Mouse (Mus musculus): ENCODE data around the gene Atat1. TPM values are rescaled to one million over a fixed set of nuclear protein-coding genes. Genes with fewer than 3 reads are reported as not detected.
"Not testable (repeated sequence)": the region's sequence is repeated elsewhere in the genome, so short reads cannot be mapped to it uniquely, and the experiment has no call there.

The Atat1 gene
- polyA plus RNA-seq (2016; fragmentation: Nextera tagmentation; extraction: Ambion mirVana) = 124 and 178 TPM in 2 replicates

DNA sequence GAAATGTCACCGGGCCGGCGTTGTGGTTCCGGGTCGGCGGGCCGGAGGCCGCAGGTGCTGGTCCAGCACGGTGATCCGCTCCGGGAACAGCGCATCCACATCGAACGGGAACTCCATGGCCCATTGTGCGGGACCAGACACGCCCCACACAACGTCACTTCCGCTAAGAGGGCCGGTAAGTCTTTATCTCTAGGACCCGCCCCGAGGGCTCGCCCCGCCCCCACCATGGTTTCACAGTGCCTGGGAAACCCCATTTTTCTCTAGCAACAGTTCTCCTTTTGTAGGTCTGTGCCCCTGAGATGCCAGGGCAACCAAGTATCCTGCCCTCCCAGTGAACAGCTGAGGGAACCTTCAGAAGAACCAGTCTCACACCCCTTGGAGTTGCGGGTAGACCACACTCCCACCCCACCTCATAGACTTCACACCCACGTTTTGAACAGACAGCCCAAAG is at the start of gene Atat1:
TSS of gene Atat1 (minus strand) at position 157 of the 451 bp plus-strand sequence.
- no peaks in the 10 kb centered on the region for H3K9me3 ChIP-seq (replicated peaks)
- peak within 1 kb of the TSS; percentile 89 for H3K27ac ChIP-seq (replicated peaks)
- WGBS = 4% methylated on average over 25 of the region's 25 CpGs
- no peaks in the 10 kb centered on the region for H3K27me3 ChIP-seq (ENCODE audit: low read depth, poor library complexity, severe bottlenecking)
- peaks cover 81% of the 10 kb centered on the region for H3K36me3 ChIP-seq
- peaks cover 25% of the 10 kb centered on the region for H3K4me1 ChIP-seq
- peak; percentile 96 for DNase-seq (ENCODE audit: low spot score)
- H3K4me3 ChIP-seq = peak within 1 kb of the TSS; percentile 85

DNA sequence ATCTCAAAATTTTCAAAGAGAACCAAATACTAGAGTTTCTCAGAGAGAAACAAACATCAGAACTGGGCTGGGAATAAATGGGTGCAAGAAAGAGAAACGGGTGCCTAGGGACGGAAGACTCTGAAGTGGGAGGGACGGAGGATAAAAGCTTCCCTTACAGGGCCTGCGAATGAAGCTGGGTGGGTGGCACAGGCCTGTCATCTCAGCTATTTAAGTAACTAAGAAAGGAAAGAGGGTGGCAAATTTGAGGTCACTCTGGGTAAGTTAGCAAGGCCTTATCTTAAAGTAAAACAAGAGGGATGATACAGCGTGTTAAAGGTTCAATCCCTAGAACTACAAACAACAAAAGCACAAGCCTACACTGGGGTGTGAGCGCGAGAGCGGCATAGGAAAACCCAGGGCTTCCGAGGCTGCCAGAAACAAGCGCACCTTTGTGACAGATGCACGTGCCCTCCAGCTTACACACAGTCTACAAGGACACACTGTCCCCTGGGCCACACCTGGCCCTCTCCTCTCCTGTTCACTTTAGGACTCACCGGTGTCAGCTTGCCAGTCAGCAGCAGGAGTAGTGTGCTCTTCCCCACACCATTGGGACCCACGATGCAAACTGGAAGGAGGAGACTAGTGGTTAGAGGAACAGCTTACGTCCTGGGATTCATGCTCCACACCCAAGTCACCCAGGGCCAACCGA is 48.8 kb upstream of the Atat1 start:
- no peak for DNase-seq (ENCODE audit: low spot score)
- H3K4me3 ChIP-seq = no peak overlapping the region
- peaks cover 90% of the 10 kb centered on the region for H3K36me3 ChIP-seq
- no peaks in the 10 kb centered on the region for H3K9me3 ChIP-seq (replicated peaks)
- no peaks in the 10 kb centered on the region for H3K4me1 ChIP-seq
- no peak overlapping the region for H3K27ac ChIP-seq (replicated peaks)
- WGBS = 94% methylated on average over 15 of the region's 15 CpGs
- no peaks in the 10 kb centered on the region for H3K27me3 ChIP-seq (ENCODE audit: low read depth, poor library complexity, severe bottlenecking)

DNA sequence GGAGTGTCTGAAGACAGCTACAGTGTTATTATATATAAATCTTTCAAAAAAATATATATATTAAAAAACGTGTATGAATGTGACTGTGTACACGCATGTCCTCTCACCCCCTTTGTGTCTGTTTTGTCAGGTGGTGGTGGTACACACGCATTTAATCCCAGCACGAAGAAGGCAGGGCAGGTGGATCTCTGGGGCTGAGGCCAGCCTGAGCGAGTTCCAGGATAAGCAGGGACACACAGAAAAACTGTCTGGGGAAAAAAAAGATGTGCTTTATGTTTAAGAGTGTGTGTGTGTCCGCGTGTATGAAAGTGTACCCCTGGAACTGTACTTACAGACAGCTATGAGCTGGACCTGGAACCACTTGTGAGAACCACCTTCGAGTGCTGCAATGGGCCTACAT is 44.8 kb upstream of the Atat1 start:
- H3K27me3 ChIP-seq (ENCODE audit: low read depth, poor library complexity, severe bottlenecking) = no peaks in the 10 kb centered on the region
- no peak overlapping the region for H3K4me3 ChIP-seq
- no peaks in the 10 kb centered on the region for H3K9me3 ChIP-seq (replicated peaks)
- no peak for DNase-seq (ENCODE audit: low spot score)
- no peaks in the 10 kb centered on the region for H3K4me1 ChIP-seq
- peaks cover 50% of the 10 kb centered on the region for H3K36me3 ChIP-seq
- no peak overlapping the region for H3K27ac ChIP-seq (replicated peaks)
- 79% methylated on average over 8 of the region's 8 CpGs for WGBS

DNA sequence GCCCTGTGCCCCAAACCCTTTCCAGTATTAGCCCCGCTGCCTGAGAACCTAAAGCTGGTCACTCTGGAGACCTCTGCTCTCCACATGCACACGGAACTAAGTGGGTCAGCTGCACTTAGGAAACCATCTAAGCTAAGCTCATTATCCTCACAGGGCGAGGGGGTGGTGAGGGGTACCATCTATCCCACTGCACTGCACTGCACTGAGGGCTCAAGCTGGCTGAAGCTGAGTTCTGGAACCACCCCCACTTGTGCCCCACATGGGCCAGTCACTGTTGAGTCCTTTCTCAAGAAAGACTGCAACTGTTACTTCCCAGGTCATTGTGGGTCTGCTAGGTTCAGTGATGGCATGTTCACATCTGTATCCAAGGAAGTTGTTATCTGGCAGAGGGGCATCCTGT is 42.7 kb upstream of the Atat1 start:
- DNase-seq (ENCODE audit: low spot score); H3K27me3 ChIP-seq (ENCODE audit: low read depth, poor library complexity, severe bottlenecking); H3K9me3 ChIP-seq (replicated peaks); H3K4me3 ChIP-seq; H3K4me1 ChIP-seq; H3K27ac ChIP-seq (replicated peaks): not testable (repeated sequence)
- 82% methylated on average over 2 of the region's 3 CpGs for WGBS
- peaks cover 29% of the 10 kb centered on the region for H3K36me3 ChIP-seq

DNA sequence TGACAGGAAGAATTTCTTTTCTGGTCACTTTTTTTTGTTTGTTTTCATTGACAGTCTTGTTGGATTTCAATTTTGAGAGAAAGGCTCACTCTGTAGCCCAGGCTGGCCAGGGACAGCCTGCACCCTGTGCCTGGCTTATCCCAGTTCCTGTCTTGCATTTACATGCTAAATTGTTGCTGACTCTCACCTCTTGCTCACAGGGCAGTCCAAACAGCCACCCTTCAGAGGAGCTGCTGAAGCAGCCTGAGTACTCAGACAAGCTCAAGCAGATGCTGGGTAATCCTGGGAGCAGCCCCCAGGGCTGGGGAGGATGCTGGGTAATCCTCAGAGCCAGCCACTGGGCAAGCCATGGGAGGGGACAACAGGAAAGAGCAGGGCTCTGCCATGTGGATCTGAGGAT is 41.1 kb upstream of the Atat1 start:
- H3K27ac ChIP-seq (replicated peaks); H3K27me3 ChIP-seq (ENCODE audit: low read depth, poor library complexity, severe bottlenecking); H3K4me1 ChIP-seq; H3K9me3 ChIP-seq (replicated peaks); DNase-seq (ENCODE audit: low spot score); H3K4me3 ChIP-seq: not testable (repeated sequence)
- H3K36me3 ChIP-seq = peaks cover 13% of the 10 kb centered on the region

DNA sequence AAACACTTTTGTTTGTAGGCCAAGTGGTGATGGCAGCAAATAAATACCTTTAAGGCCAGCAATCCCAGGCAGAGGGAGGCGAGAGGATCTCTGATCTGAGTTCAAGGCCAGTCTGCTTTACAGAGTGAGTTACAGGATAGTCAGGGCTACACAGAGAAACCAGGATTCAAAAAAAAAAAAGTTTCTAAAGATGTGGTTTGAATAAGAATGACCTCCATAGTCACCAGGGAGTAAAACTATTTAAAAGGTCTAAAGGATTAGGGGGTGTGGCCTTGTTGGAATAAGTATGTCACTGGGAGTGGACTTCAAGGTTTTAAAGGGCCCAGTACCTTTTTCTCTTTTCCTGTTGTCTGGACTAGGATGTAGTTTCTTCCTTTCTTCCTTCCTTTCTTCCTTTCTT is 30.1 kb upstream of the Atat1 start:
- no peaks in the 10 kb centered on the region for H3K36me3 ChIP-seq
- H3K4me3 ChIP-seq = no peak overlapping the region
- peaks cover 3% of the 10 kb centered on the region; the same call in 1 of the 2 replicates for H3K9me3 ChIP-seq (replicated peaks)
- H3K27ac ChIP-seq (replicated peaks) = no peak overlapping the region
- H3K27me3 ChIP-seq (ENCODE audit: low read depth, poor library complexity, severe bottlenecking) = no peaks in the 10 kb centered on the region
- no peak for DNase-seq (ENCODE audit: low spot score)
- H3K4me1 ChIP-seq = no peaks in the 10 kb centered on the region
- 59% methylated on average over 1 of the region's 1 CpGs for WGBS

DNA sequence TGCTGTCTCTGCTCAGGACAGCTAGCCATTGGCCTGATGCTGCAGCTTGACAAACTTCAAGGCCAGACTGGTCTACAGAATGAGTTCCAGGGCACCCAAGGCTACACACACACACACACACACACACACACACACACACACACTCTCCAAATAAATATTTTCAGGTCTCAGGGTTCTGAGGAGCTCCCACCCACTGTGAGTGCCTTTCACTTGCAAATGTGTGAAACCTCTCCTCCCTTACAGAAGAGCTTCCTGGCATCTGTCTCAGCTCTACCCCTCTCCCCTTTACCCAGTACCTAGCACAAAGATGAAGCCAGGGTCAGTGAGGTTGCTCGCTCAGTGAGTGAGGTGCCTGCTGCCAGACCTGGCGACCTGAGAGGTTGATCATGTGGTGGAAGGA is 29.2 kb upstream of the Atat1 start:
- WGBS = 65% methylated on average over 2 of the region's 2 CpGs

DNA sequence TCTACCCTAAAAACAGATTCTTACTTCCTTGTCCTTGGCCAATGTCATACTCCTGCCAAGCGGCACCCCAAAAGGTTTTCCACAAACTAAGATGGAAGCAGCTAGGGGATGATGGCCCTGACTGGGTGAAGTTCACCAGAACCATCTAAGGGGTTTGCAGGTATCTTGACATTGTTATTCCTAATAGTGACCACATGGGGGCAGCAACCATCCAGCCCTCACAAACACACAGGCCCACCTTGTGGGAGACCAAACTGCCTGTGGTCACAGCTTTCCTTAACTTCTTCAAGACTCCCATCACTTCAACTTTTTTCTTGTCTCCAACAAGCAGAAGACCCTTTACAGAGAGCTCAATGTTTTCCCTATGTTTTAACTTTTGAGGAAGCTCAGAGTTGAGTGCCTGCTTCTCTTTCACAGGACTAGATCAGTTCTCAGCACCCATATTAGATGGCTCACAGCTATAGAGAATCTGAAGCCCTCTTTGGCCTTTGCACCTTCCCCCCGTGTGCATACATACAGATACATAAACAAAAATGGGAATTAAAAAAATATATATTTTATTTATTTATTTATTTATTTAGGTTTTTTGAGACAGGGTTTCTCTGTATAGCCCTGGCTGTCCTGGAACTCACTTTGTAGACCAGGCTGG is 27.9 kb upstream of the Atat1 start:
- H3K27me3 ChIP-seq (ENCODE audit: low read depth, poor library complexity, severe bottlenecking) = no peaks in the 10 kb centered on the region
- no peaks in the 10 kb centered on the region for H3K4me1 ChIP-seq
- H3K4me3 ChIP-seq = no peak overlapping the region
- peaks cover 3% of the 10 kb centered on the region; the same call in 1 of the 2 replicates for H3K9me3 ChIP-seq (replicated peaks)
- no peak overlapping the region for H3K27ac ChIP-seq (replicated peaks)
- H3K36me3 ChIP-seq = peaks cover 2% of the 10 kb centered on the region
- 52% methylated on average over 2 of the region's 2 CpGs for WGBS
- peak; percentile 45 for DNase-seq (ENCODE audit: low spot score)

More for the DNA sequence above, 29.2 kb upstream of the Atat1 start:
- H3K9me3 ChIP-seq (replicated peaks) = peaks cover 3% of the 10 kb centered on the region; the same call in 1 of the 2 replicates
- no peaks in the 10 kb centered on the region for H3K4me1 ChIP-seq
- no peak overlapping the region for H3K27ac ChIP-seq (replicated peaks)
- H3K27me3 ChIP-seq (ENCODE audit: low read depth, poor library complexity, severe bottlenecking) = no peaks in the 10 kb centered on the region
- no peak overlapping the region for H3K4me3 ChIP-seq
- no peak for DNase-seq (ENCODE audit: low spot score)
- no peaks in the 10 kb centered on the region for H3K36me3 ChIP-seq

DNA sequence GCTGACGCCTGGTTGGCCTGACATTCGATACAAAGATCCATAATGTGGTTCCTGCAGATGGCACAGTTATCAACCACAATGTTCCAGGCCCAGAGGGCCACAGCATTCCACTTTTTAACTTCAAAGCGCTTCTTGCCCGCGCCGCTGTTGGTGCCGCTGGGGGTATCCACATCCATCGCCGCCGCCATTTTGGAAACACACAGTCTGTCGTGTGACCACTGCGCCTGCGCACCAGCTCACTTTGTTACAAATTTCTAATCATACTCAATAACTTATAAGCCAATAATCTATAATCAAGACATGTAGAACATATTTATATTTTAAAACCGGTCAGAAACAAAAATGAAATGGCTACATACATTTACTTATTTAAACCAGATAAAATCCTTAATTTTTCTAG is 25.9 kb upstream of the Atat1 start:
- H3K9me3 ChIP-seq (replicated peaks); H3K4me1 ChIP-seq; DNase-seq (ENCODE audit: low spot score); H3K4me3 ChIP-seq; H3K27ac ChIP-seq (replicated peaks); H3K27me3 ChIP-seq (ENCODE audit: low read depth, poor library complexity, severe bottlenecking): not testable (repeated sequence)
- peaks cover 21% of the 10 kb centered on the region for H3K36me3 ChIP-seq
- 87% methylated on average over 14 of the region's 14 CpGs for WGBS

DNA sequence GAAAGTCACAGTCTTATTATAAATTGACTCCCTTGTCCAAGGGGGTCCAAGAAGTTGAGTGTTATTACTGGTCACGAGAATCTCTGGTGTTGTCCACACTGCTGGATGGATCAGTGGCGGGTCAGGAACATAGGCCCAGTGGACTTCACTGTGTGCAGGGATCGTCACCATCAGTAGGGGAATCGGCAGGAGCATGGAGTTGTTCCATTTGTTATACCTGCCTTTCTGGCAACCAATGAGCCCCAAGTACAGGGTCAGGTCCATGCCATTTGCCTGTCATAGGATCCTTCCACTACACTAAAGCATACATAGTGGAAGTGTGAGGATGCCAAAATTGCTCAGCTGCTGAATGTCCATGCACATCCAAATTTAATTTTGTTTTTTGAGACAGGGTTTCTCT is 22.7 kb upstream of the Atat1 start:
- Histone ChIP-seq H3K4me1 (no peaks in the 10 kb centered on the region), H3K36me3 (peaks cover 52% of the 10 kb centered on the region), H3K9me3 (replicated peaks) (no peaks in the 10 kb centered on the region), H3K27ac (replicated peaks) (no peak overlapping the region), H3K27me3 (ENCODE audit: low read depth, poor library complexity, severe bottlenecking) (no peaks in the 10 kb centered on the region), H3K4me3 (no peak overlapping the region)
- WGBS = 93% methylated on average over 4 of the region's 4 CpGs
- DNase-seq (ENCODE audit: low spot score) = no peak

DNA sequence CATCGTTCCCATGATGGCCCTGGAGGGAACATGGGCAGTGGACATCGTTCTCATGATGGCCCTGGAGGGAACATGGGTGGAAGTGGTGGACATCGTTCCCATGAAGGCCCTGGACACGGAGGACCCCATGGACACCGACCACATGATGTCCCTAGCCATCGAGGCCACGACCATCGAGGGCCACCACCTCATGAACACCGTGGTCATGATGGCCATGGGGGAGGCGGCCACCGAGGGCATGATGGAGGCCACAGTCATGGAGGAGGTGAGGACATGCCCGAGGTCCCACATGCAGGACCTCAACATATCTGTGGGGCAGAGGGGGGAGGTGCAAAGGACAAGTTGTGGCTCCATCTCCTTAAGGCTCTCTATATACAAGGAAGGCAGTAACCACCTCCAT is 20.8 kb upstream of the Atat1 start:
- Histone ChIP-seq H3K27ac (replicated peaks) (no peak overlapping the region), H3K36me3 (peaks cover 71% of the 10 kb centered on the region), H3K4me3 (no peak overlapping the region), H3K4me1 (no peaks in the 10 kb centered on the region), H3K9me3 (replicated peaks) (no peaks in the 10 kb centered on the region), H3K27me3 (ENCODE audit: low read depth, poor library complexity, severe bottlenecking) (no peaks in the 10 kb centered on the region)
- no peak for DNase-seq (ENCODE audit: low spot score)
- WGBS = 98% methylated on average over 12 of the region's 12 CpGs

DNA sequence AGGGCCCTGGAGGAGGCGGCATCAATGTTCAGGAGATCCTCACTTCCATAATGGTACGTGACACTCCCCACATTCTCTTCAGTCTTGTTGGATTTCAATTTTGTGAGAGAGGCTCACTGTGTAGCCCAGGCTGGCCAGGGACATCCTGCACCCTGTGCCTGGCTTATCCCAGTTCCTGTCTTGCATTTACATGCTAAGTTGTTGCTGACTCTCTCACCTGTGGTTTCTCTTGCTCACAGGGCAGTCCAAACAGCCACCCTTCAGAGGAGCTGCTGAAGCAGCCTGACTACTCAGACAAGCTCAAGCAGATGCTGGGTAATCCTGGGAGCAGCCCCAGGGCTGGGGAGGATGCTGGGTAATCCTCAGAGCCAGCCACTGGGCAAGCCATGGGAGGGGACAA is 19.7 kb upstream of the Atat1 start:
- H3K27me3 ChIP-seq (ENCODE audit: low read depth, poor library complexity, severe bottlenecking) = no peaks in the 10 kb centered on the region
- 100% methylated on average over 2 of the region's 2 CpGs for WGBS
- no peaks in the 10 kb centered on the region for H3K4me1 ChIP-seq
- H3K27ac ChIP-seq (replicated peaks) = no peak overlapping the region
- DNase-seq (ENCODE audit: low spot score) = no peak
- no peaks in the 10 kb centered on the region for H3K9me3 ChIP-seq (replicated peaks)
- H3K36me3 ChIP-seq = peaks cover 82% of the 10 kb centered on the region
- H3K4me3 ChIP-seq = no peak overlapping the region

DNA sequence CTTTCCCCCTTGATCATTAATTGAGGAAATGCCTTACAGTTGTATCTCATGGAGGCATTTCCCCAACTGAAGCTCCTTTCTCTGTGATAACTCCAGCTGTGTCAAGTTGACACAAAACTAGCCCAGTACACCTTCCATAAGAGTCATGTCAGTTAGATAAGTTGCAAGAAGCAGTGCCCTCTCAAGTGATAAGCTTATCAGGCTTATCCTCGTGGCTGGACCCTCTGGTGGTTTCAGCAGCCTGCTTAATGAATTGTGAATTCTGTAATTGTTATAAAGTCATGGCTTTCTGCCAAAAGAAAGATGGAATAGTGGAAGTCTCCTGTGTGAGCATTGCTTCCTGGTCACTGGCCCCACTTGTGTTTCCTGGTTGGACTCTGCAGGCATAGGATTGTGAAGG is 17.6 kb upstream of the Atat1 start:
- no peaks in the 10 kb centered on the region for H3K9me3 ChIP-seq (replicated peaks)
- no peak overlapping the region for H3K4me3 ChIP-seq
- WGBS = 85% methylated on average over 1 of the region's 1 CpGs
- H3K27me3 ChIP-seq (ENCODE audit: low read depth, poor library complexity, severe bottlenecking) = no peaks in the 10 kb centered on the region
- no peak overlapping the region for H3K27ac ChIP-seq (replicated peaks)
- H3K4me1 ChIP-seq = no peaks in the 10 kb centered on the region
- peaks cover 96% of the 10 kb centered on the region for H3K36me3 ChIP-seq
- no peak for DNase-seq (ENCODE audit: low spot score)
